Mouse (Mus musculus): Measurements from ENCODE around the gene Eif4a1.

DNA sequence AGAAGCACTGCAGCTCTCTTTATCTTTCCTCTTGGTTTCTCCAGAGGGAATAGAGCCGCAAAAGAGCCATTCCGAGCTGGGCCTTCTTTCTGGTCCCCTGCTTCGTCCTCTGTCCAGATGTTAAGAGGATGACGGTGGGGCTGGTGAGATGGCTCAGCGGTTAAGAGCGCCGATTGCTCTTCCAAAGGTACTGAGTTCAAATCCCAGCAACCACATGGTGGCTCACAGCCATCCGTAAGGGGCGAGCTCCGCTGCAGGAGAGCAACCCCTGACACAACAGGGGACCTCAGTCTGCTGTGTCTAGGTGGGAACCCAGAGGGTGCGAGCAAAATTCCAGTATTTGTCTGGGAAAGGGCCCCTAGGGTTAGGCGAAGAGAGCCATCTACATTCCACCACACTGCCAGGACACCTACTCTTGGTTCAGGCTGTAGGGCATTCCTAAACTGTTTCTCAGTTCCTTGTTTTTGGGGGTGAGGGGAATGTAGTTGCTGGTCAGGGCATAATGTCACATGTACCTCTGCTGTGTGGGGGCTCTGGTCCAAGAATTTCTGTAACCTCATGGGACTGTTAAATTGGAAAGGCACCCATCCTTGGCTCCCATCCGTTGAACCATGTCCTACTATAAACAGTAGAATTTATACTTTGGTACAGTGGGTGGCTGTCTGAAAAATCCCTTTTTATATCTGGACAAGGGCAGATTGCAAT lies 9.1 kb downstream of the Eif4a1 start:
- TF ChIP-seq GATA1 (IDR thresholded peaks at IDR 0.05; ENCODE audit: borderline replicate concordance, low read length) (no peak), FLI1 (IDR thresholded peaks at IDR 0.05; ENCODE audit: low read length) (no peak)

Measured in megakaryocyte, embryonic 14.5 days (primary cell).